Mouse (Mus musculus) bone marrow, adult 2 months (tissue): ENCODE results near the gene Sema4c. TPM values are rescaled to one million over a fixed set of nuclear protein-coding genes. Genes with fewer than 3 reads are reported as not detected.

Source experiments
- H3K27ac ChIP-seq: fragments of 200-500 bp; 2 replicates; pipeline ENCODE4 v1.5.1; 2012; ENCODE audit warnings: low read depth, mild to moderate bottlenecking, control low read depth, inconsistent platforms, low read length; ENCODE audit not compliant: control insufficient read depth, poor library complexity, insufficient read depth
- H3K4me1 ChIP-seq: fragments of 200-500 bp; 2 replicates; pipeline ENCODE4 v1.6.1; 2011; ENCODE audit warnings: low read length; ENCODE audit not compliant: control insufficient read depth, insufficient read depth
- H3K4me3 ChIP-seq: fragments of 200-500 bp; replicated peaks from 2 replicates; pipeline ENCODE3; 2011; ENCODE audit warnings: mild to moderate bottlenecking, low read depth, low read length, control low read depth; ENCODE audit not compliant: control insufficient read depth
- CTCF ChIP-seq: fragments of 200-500 bp; IDR thresholded peaks from 2 replicates; pipeline ENCODE4 v1.5.1; 2011; ENCODE audit warnings: low read length, control low read depth; ENCODE audit not compliant: control insufficient read depth, insufficient read depth
- POLR2A ChIP-seq: fragments of 200-500 bp; IDR thresholded peaks from 2 replicates; pipeline ENCODE4 v1.6.1; 2011; ENCODE audit warnings: low read depth, mild to moderate bottlenecking, control low read depth, low read length, borderline replicate concordance; ENCODE audit not compliant: control insufficient read depth
- WGBS: fragments of 180-500 bp; shearing (Covaris S2); methylation state at CpG from one replicate; pipeline ENCODE4 v1.1.7; 2018; 5-methylcytosine and 5-hydroxymethylcytosine counted together
- polyA plus RNA-seq: library from polyadenylated mRNA; stranded (reverse); fragments of >200 nt; gene quantifications from 2 replicates; pipeline ENCODE4 v1.2.4, GENCODE M21; 2011; ENCODE audit warnings: low replicate concordance; ENCODE audit not compliant: missing spikeins, insufficient read depth, insufficient read length

Gene Sema4c
- polyA plus RNA-seq, 1 experiment: 4.8 TPM

- no peak overlapping the region for H3K27ac ChIP-seq
- H3K4me3 ChIP-seq: no peak overlapping the region
- TF ChIP-seq POLR2A: no peak
- TF ChIP-seq CTCF: no peak
- 27% methylated on average over 8 of the region's 8 CpGs for WGBS
- H3K4me1 ChIP-seq: no peaks in the 10 kb centered on the region
Measured at GRCm38 (mm10) chr1:36555798-36556395, 2.3 kb downstream of the Sema4c start.

GRCm38 (mm10) chr1:36554633-36555399, 3.3 kb downstream of the Sema4c start:
- TF ChIP-seq POLR2A (no peak), CTCF (no peak)
- no peak overlapping the region for H3K27ac ChIP-seq
- 71% methylated on average over 21 of the region's 21 CpGs for WGBS
- H3K4me1 ChIP-seq: no peaks in the 10 kb centered on the region
- H3K4me3 ChIP-seq: no peak overlapping the region

- Histone ChIP-seq H3K4me3 (no peak overlapping the region), H3K4me1 (no peaks in the 10 kb centered on the region), H3K27ac (no peak overlapping the region)
- 76% methylated on average over 16 of the region's 16 CpGs for WGBS
- no peak for TF ChIP-seq POLR2A
- no peak for TF ChIP-seq CTCF
Measured at GRCm38 (mm10) chr1:36552506-36552905, 5.6 kb downstream of the Sema4c start.

- 85% methylated on average over 17 of the region's 17 CpGs for WGBS
- Histone ChIP-seq H3K4me3 (no peak overlapping the region), H3K4me1 (no peaks in the 10 kb centered on the region), H3K27ac (no peak overlapping the region)
- no peak for TF ChIP-seq POLR2A
- no peak for TF ChIP-seq CTCF
Measured at GRCm38 (mm10) chr1:36551904-36552303, 6.2 kb downstream of the Sema4c start.

- 87% methylated on average over 20 of the region's 20 CpGs for WGBS
- TF ChIP-seq CTCF: no peak
- no peak for TF ChIP-seq POLR2A
Measured at GRCm38 (mm10) chr1:36550075-36550863, 7.9 kb downstream of the Sema4c start.

GRCm38 (mm10) chr1:36549491-36549890, 8.7 kb downstream of the Sema4c start:
- no peak overlapping the region for H3K4me3 ChIP-seq
- 91% methylated on average over 18 of the region's 18 CpGs for WGBS

More at GRCm38 (mm10) chr1:36550075-36550863, 7.9 kb downstream of the Sema4c start:
- Histone ChIP-seq H3K27ac (no peak overlapping the region), H3K4me3 (no peak overlapping the region), H3K4me1 (no peaks in the 10 kb centered on the region; the same call in 1 of the 2 replicates)

GRCm38 (mm10) chr1:36548771-36549170, 9.4 kb downstream of the Sema4c start:
- H3K4me1 ChIP-seq: no peaks in the 10 kb centered on the region; the same call in 1 of the 2 replicates
- WGBS: 78% methylated on average over 8 of the region's 8 CpGs
- TF ChIP-seq CTCF: no peak
- TF ChIP-seq POLR2A: no peak
- H3K4me3 ChIP-seq: no peak overlapping the region
- no peak overlapping the region for H3K27ac ChIP-seq

More at GRCm38 (mm10) chr1:36549491-36549890, 8.7 kb downstream of the Sema4c start:
- H3K4me1 ChIP-seq: no peaks in the 10 kb centered on the region; the same call in 1 of the 2 replicates
- TF ChIP-seq CTCF (no peak), POLR2A (no peak)
- no peak overlapping the region for H3K27ac ChIP-seq

GRCm38 (mm10) chr1:36547981-36548598, 10.1 kb downstream of the Sema4c start:
- Histone ChIP-seq H3K4me1 (no peaks in the 10 kb centered on the region; the same call in 1 of the 2 replicates), H3K4me3 (no peak overlapping the region), H3K27ac (no peak overlapping the region)
- WGBS: 78% methylated on average over 9 of the region's 9 CpGs
- TF ChIP-seq CTCF (no peak), POLR2A (no peak)
